Mouse (Mus musculus) stomach, embryonic 16.5 days (tissue): ENCODE results near the gene Ankrd9. TPM values are rescaled to one million over a fixed set of nuclear protein-coding genes. Genes with fewer than 3 reads are reported as not detected.
A peak's percentile ranks its signal among the peaks of the same experiment; 100 is the strongest.

ENCODE experiments used
- ATAC-seq: fragments of 200-750 bp; cut with Nextera tagmentation; 2 replicates; pipeline ENCODE4 v1.8.0; 2017; ENCODE audit warnings: moderate number of reproducible peaks, moderate TSS enrichment; ENCODE audit not compliant: insufficient read depth, low FRiP score
- H3K27ac ChIP-seq: fragments of 300-500 bp; sonication (generic); 2 replicates; pipeline ENCODE4 v1.5.1; 2014; ENCODE audit warnings: low read length
- H3K27me3 ChIP-seq: fragments of 300-500 bp; sonication (generic); 2 replicates; pipeline ENCODE4 v1.6.1; 2014; ENCODE audit warnings: low read length, control low read depth, mixed read lengths; ENCODE audit not compliant: control insufficient read depth, insufficient read depth
- H3K36me3 ChIP-seq: fragments of 300-500 bp; sonication (generic); 2 replicates; pipeline ENCODE4 v1.6.1; 2014; ENCODE audit warnings: low read length; ENCODE audit not compliant: control insufficient read depth, insufficient read depth
- H3K4me1 ChIP-seq: fragments of 300-500 bp; sonication (generic); 2 replicates; pipeline ENCODE4 v1.6.1; 2014; ENCODE audit warnings: low read length, control low read depth, mixed read lengths; ENCODE audit not compliant: control insufficient read depth, insufficient read depth
- H3K4me2 ChIP-seq: fragments of 300-500 bp; sonication (generic); 2 replicates; pipeline ENCODE4 v1.6.1; 2014; ENCODE audit warnings: low read depth, low read length, mixed read lengths
- H3K4me3 ChIP-seq: fragments of 300-500 bp; sonication (generic); replicated peaks from 2 replicates; pipeline ENCODE4 v1.5.1; 2014; ENCODE audit warnings: mild to moderate bottlenecking, low read length
- H3K9ac ChIP-seq: fragments of 300-500 bp; sonication (generic); 2 replicates; pipeline ENCODE4 v1.6.1; 2014; ENCODE audit warnings: low read length
- H3K9me3 ChIP-seq: fragments of 300-500 bp; sonication (generic); replicated peaks from 2 replicates; pipeline ENCODE4 v1.6.1; 2016; ENCODE audit warnings: low read length, control low read depth; ENCODE audit not compliant: control insufficient read depth
- WGBS: fragments of 180-500 bp; shearing (Covaris S2); extraction: QIAGEN DNeasy Blood & Tissue Kit; methylation state at CpG from one replicate; pipeline ENCODE4 v1.1.7; 2014; 5-methylcytosine and 5-hydroxymethylcytosine counted together
- polyA plus RNA-seq: library from polyadenylated mRNA; unstranded; fragments of >200 nt; fragmentation: Nextera tagmentation; extraction: Ambion mirVana; gene quantifications from 2 replicates; pipeline ENCODE4 v1.2.1, GENCODE M21; 2015

Gene Ankrd9
- polyA plus RNA-seq, 1 experiment from 2014 or later: 18.5 TPM

DNA sequence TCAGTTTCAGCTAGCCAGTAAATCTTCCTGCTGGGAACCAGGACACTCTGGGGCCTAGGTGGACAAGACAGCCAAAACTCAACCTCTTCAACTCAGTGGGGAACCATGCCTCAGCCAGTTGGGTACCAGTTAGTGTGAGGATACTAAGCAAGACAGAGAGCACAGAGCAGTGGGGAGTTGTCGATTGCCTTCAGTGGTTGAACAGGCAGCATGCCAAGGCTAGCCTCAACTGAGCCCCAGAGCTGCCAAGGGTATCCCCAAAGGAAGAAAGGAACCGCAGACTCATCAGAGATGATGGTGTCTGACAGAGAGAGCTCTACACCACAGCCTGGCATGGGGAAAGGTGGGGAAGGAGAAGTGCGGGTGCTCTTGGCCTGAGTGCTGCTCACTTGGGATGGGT is 38.0 kb downstream of the Ankrd9 start:
- Histone ChIP-seq H3K36me3 (peaks cover 12% of the 10 kb centered on the region; the same call in 1 of the 2 replicates), H3K4me2 (no peak overlapping the region), H3K4me1 (no peaks in the 10 kb centered on the region), H3K9ac (no peak overlapping the region), H3K27me3 (no peaks in the 10 kb centered on the region), H3K27ac (no peak overlapping the region), H3K9me3 (no peaks in the 10 kb centered on the region; the same call in 1 of the 2 replicates), H3K4me3 (no peak overlapping the region)
- 95% methylated on average over 3 of the region's 3 CpGs for WGBS
- ATAC-seq: no peak

- no peak overlapping the region for H3K27ac ChIP-seq
- H3K9ac ChIP-seq: no peak overlapping the region
- no peaks in the 10 kb centered on the region for H3K27me3 ChIP-seq
- H3K9me3 ChIP-seq: no peaks in the 10 kb centered on the region; the same call in 1 of the 2 replicates
- no peak for ATAC-seq
- no peak overlapping the region for H3K4me3 ChIP-seq
- no peak overlapping the region for H3K4me2 ChIP-seq
- H3K36me3 ChIP-seq: peaks cover 12% of the 10 kb centered on the region; the same call in 1 of the 2 replicates
- WGBS: 95% methylated on average over 5 of the region's 5 CpGs
- no peaks in the 10 kb centered on the region for H3K4me1 ChIP-seq
Observed at GRCm38 (mm10) chr12:110939385-110939784, 39.5 kb downstream of the Ankrd9 start.

- ATAC-seq: no peak
- H3K9me3 ChIP-seq: no peaks in the 10 kb centered on the region; the same call in 1 of the 2 replicates
Observed at GRCm38 (mm10) chr12:110937496-110937895, 41.3 kb downstream of the Ankrd9 start.

DNA sequence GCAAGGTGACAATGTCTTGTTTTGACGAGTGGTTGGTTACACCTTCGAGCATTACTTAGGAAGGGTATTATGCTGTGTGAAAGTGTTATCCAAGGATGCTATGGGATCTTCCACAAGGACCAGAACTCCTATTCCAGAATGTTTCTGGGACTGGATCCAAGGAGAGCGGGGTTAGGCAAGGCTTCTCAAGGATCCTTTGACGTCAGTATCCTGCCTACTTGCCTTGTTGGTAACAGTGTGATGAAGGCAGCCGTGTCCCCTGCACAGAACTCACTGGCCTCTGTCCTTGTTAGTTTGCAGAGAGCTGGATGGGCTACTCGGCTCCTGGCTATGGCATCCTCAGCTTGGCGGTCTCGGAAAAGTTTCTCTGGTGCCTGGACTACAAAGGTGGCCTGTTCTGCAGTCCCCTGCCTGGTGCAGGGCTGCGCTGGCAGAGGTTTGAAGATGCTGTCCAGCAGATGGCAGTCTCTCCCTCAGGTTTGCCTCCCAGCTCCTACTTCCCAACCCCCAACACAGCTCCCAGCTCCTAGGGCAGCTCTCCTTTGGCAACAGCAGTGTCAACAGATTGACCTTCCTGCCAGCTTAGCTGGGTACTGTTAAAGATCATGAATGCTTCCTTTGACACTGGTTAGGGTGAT is 42.7 kb downstream of the Ankrd9 start:
- Histone ChIP-seq H3K9ac (no peak overlapping the region), H3K4me2 (no peak overlapping the region), H3K27ac (no peak overlapping the region), H3K9me3 (no peaks in the 10 kb centered on the region; the same call in 1 of the 2 replicates), H3K4me1 (no peaks in the 10 kb centered on the region), H3K27me3 (no peaks in the 10 kb centered on the region), H3K36me3 (peaks cover 17% of the 10 kb centered on the region; the same call in 1 of the 2 replicates), H3K4me3 (no peak overlapping the region)
- WGBS: 60% methylated on average over 9 of the region's 9 CpGs
- peak; percentile 92; the same call in 1 of the 2 replicates for ATAC-seq

More at GRCm38 (mm10) chr12:110937496-110937895, 41.3 kb downstream of the Ankrd9 start:
- H3K4me1 ChIP-seq: no peaks in the 10 kb centered on the region
- no peak overlapping the region for H3K27ac ChIP-seq
- WGBS: 87% methylated on average over 5 of the region's 5 CpGs
- H3K36me3 ChIP-seq: peaks cover 17% of the 10 kb centered on the region; the same call in 1 of the 2 replicates
- no peak overlapping the region for H3K4me2 ChIP-seq
- H3K4me3 ChIP-seq: no peak overlapping the region
- no peaks in the 10 kb centered on the region for H3K27me3 ChIP-seq
- H3K9ac ChIP-seq: no peak overlapping the region

DNA sequence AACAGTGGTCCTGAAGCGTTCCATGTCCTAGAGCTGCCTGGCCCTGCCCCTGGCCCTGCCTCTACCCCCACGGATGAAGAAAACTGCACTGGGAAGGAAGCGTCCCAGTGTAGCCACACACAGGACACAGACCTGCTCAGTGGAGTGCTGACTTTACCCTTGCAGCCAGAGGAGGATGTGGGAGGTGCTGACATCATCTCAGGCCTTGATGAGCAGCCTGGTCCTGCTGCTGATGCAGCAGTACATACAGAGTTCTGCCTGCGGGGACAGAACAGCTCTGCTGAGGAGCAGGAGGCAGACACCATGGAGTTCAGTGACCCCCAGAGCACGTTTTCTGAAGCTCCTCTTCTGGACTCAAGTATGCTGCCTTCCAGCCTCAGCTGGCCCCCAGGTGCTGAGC is 46.0 kb downstream of the Ankrd9 start:
- Histone ChIP-seq H3K27me3 (no peaks in the 10 kb centered on the region), H3K9ac (no peak overlapping the region), H3K9me3 (no peaks in the 10 kb centered on the region), H3K4me3 (no peak overlapping the region), H3K4me2 (no peak overlapping the region), H3K4me1 (no peaks in the 10 kb centered on the region), H3K36me3 (peaks cover 7% of the 10 kb centered on the region; the same call in 1 of the 2 replicates), H3K27ac (no peak overlapping the region)
- no peak for ATAC-seq
- WGBS: 71% methylated on average over 5 of the region's 5 CpGs

Other genes with a start within 250 kb of the Ankrd9 start
- gene Wdr20, start 241.1 kb downstream of the Ankrd9 start, polyA plus RNA-seq: 23.0 and 23.4 TPM in 2 replicates
- gene Mok, start 138.1 kb downstream of the Ankrd9 start, polyA plus RNA-seq: 2.2 and 2.9 TPM in 2 replicates
- 4.4 and 4.6 TPM in 2 replicates for gene Zfp839, start 128.8 kb downstream of the Ankrd9 start, polyA plus RNA-seq
- gene Cinp, start 89.9 kb downstream of the Ankrd9 start, polyA plus RNA-seq: 74.8 and 78.4 TPM in 2 replicates
- 4.2 and 4.3 TPM in 2 replicates for gene Tecpr2, start 89.8 kb downstream of the Ankrd9 start, polyA plus RNA-seq
- 9.5 and 10.9 TPM in 2 replicates for gene Rcor1, start 60.3 kb upstream of the Ankrd9 start, polyA plus RNA-seq
- gene Traf3, start 187.3 kb upstream of the Ankrd9 start, polyA plus RNA-seq: 8.2 and 8.4 TPM in 2 replicates
- gene 4930595D18Rik, start 205.5 kb upstream of the Ankrd9 start, polyA plus RNA-seq: not detected in 2 replicates